Mouse (Mus musculus) limb, embryonic 13.5 days (tissue): ENCODE measurements around the gene Trpm1. TPM values are rescaled to one million over a fixed set of nuclear protein-coding genes. Genes with fewer than 3 reads are reported as not detected.

ENCODE experiments used
- ATAC-seq: fragments of 200-750 bp; cut with Nextera tagmentation; 2 replicates; pipeline ENCODE4 v1.8.0; 2017; ENCODE audit warnings: low read depth, moderate number of reproducible peaks, moderate TSS enrichment; ENCODE audit not compliant: low FRiP score
- H3K27ac ChIP-seq: fragments of 300-500 bp; sonication (generic); 2 replicates; pipeline ENCODE4 v1.5.1; 2015; ENCODE audit warnings: inconsistent platforms, mild to moderate bottlenecking, moderate library complexity
- H3K27me3 ChIP-seq: fragments of 300-500 bp; sonication (generic); 2 replicates; pipeline ENCODE4 v1.6.1; 2015; ENCODE audit warnings: mild to moderate bottlenecking, inconsistent platforms
- H3K36me3 ChIP-seq: fragments of 300-500 bp; sonication (generic); 2 replicates; pipeline ENCODE4 v1.6.1; 2015; ENCODE audit warnings: inconsistent platforms, mild to moderate bottlenecking, moderate library complexity
- H3K4me1 ChIP-seq: fragments of 300-500 bp; sonication (generic); 2 replicates; pipeline ENCODE4 v1.6.1; 2015; ENCODE audit warnings: inconsistent platforms
- H3K4me2 ChIP-seq: fragments of 300-500 bp; sonication (generic); replicated peaks from 2 replicates; pipeline ENCODE4 v1.6.1; 2015; ENCODE audit warnings: inconsistent platforms, mild to moderate bottlenecking, moderate library complexity
- H3K4me3 ChIP-seq: fragments of 300-500 bp; sonication (generic); 2 replicates; pipeline ENCODE4 v1.5.1; 2015; ENCODE audit warnings: moderate library complexity, mild to moderate bottlenecking, inconsistent platforms
- H3K9ac ChIP-seq: fragments of 300-500 bp; sonication (generic); 2 replicates; pipeline ENCODE4 v1.6.1; 2015; ENCODE audit warnings: mild to moderate bottlenecking, inconsistent platforms
- H3K9me3 ChIP-seq: fragments of 300-500 bp; sonication (generic); 2 replicates; pipeline ENCODE4 v1.6.1; 2016; ENCODE audit warnings: inconsistent platforms
- WGBS: fragments of 180-500 bp; shearing (Covaris S2); methylation state at CpG from one replicate; pipeline ENCODE4 v1.1.7; 2015; 5-methylcytosine and 5-hydroxymethylcytosine counted together
- polyA plus RNA-seq: library from polyadenylated mRNA; unstranded; fragments of >200 nt; fragmentation: Nextera tagmentation; extraction: Ambion mirVana; gene quantifications from 2 replicates; pipeline ENCODE4 v1.2.1, GENCODE M21; 2015

The Trpm1 gene
- polyA plus RNA-seq, 1 experiment from 2014 or later: 0.33 TPM

GRCm38 (mm10) chr7:64223215-64223614 lies 69.6 kb downstream of the Trpm1 start:
- Histone ChIP-seq H3K27me3 (no peaks in the 10 kb centered on the region), H3K4me3 (no peak overlapping the region), H3K27ac (no peak overlapping the region), H3K4me2 (no peak overlapping the region), H3K9ac (no peak overlapping the region), H3K4me1 (no peaks in the 10 kb centered on the region), H3K9me3 (no peaks in the 10 kb centered on the region), H3K36me3 (no peaks in the 10 kb centered on the region)
- WGBS: 91% methylated on average over 5 of the region's 5 CpGs
- no peak for ATAC-seq

DNA sequence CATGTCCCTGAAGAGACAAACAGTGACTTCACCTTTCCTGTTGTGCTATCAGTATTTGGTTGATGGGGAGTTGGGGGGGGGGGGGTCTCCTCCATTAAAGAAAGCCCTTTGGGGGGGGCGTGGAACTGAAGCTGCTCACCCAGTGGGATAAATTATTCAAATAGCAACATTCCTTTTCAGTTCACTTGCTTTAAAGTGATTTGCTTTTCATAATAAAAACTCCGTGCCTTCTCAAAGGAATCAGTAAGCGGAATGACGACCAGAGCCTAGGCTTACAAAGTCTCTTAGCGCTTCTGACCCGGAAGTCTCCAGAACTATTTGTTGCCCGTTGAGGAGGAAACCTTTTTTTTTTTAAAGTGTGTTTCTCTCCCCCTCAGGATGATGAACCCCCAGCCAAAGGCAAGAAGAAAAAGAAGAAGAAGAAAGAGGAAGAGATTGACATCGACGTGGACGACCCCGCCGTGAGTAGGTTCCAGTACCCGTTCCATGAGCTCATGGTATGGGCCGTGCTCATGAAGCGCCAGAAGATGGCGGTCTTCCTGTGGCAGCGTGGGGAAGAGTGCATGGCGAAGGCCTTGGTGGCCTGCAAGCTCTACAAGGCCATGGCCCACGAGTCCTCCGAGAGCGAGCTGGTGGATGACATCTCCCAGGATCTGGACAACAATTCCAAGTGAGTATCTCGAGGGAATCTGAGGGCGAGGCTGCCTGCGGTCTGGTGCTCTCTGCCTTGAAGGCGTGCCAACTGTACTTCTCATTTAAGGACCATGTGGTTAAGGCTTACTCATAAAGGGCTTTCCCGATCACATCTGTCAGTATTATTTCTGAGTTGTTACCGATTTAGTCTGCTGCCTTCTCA lies 72.9 kb downstream of the Trpm1 start:
- no peak for ATAC-seq
- Histone ChIP-seq H3K4me1 (no peaks in the 10 kb centered on the region), H3K36me3 (no peaks in the 10 kb centered on the region), H3K4me3 (no peak overlapping the region), H3K4me2 (no peak overlapping the region), H3K27me3 (no peaks in the 10 kb centered on the region), H3K9me3 (no peaks in the 10 kb centered on the region), H3K9ac (no peak overlapping the region), H3K27ac (no peak overlapping the region)
- 89% methylated on average over 27 of the region's 27 CpGs for WGBS

DNA sequence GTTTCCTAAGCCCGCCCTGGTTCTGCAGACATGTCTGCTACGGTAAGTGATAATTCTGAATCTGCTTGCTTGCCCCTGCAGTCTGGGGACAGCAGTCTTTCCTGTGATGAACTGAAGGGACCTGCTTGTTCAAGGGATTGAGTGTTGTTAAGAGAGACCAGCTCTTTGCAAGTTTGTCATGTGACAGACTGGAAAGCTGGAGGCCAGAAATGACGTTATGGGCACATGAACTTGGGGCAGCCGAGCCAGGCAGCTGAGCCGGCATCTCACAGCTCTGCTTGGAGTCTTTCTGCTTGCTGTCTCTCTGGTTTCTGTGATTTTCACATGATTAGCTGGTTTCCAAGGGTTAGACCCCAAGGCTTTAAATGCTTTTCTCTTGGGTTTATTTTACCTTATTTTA lies 74.0 kb downstream of the Trpm1 start:
- H3K4me3 ChIP-seq: no peak overlapping the region
- H3K9me3 ChIP-seq: no peaks in the 10 kb centered on the region
- WGBS: 81% methylated on average over 5 of the region's 5 CpGs
- H3K27ac ChIP-seq: no peak overlapping the region
- no peaks in the 10 kb centered on the region for H3K27me3 ChIP-seq
- no peak for ATAC-seq
- H3K4me2 ChIP-seq: no peak overlapping the region
- H3K4me1 ChIP-seq: no peaks in the 10 kb centered on the region
- H3K36me3 ChIP-seq: no peaks in the 10 kb centered on the region
- no peak overlapping the region for H3K9ac ChIP-seq

- Histone ChIP-seq H3K9ac (no peak overlapping the region), H3K4me2 (no peak overlapping the region), H3K4me1 (no peaks in the 10 kb centered on the region), H3K36me3 (no peaks in the 10 kb centered on the region), H3K9me3 (no peaks in the 10 kb centered on the region), H3K27ac (no peak overlapping the region), H3K4me3 (no peak overlapping the region), H3K27me3 (no peaks in the 10 kb centered on the region)
- no peak for ATAC-seq
- 87% methylated on average over 2 of the region's 2 CpGs for WGBS
These were observed 74.7 kb downstream of the Trpm1 start for GRCm38 (mm10) chr7:64228300-64228699.

DNA sequence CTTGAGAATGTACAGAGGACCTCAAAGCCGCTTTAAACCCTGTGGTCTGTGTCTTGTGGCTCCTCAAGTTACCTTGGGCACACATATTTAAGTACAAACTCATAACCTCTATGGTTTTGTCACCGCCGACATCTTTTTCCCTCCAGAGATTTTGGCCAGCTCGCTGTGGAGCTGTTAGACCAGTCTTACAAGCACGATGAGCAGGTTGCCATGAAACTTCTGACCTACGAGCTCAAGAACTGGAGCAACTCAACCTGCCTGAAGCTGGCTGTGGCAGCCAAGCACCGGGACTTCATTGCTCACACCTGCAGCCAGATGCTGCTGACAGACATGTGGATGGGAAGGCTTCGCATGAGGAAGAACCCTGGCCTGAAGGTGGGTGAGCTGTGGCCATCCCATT lies 76.3 kb downstream of the Trpm1 start:
- no peaks in the 10 kb centered on the region for H3K36me3 ChIP-seq
- H3K9me3 ChIP-seq: no peaks in the 10 kb centered on the region
- no peaks in the 10 kb centered on the region for H3K27me3 ChIP-seq
- H3K9ac ChIP-seq: no peak overlapping the region
- no peaks in the 10 kb centered on the region for H3K4me1 ChIP-seq
- H3K27ac ChIP-seq: no peak overlapping the region
- whole genome bisulfite sequencing: 73% methylated on average over 8 of the region's 8 CpGs
- no peak overlapping the region for H3K4me2 ChIP-seq
- H3K4me3 ChIP-seq: no peak overlapping the region
- ATAC-seq: no peak

DNA sequence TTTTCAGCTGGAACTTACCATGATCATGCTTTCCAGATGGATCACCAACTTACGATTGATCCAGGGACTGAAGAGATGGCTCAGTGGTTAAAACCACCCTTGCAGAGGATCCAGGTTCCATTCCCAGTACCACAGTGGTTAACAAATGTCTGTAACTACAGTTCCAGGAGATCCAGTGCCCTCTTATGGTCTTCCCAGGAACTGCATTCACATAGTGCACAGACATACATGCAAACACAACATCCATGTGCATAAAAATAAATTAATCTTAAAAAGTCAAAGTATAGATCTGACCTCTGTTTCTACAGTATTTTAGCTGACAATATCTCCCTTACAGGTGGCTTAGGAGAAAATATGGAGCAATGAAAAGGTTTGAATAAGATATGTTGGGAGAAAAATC lies 77.4 kb downstream of the Trpm1 start:
- H3K27me3 ChIP-seq: no peaks in the 10 kb centered on the region
- no peak overlapping the region for H3K27ac ChIP-seq
- H3K4me2 ChIP-seq: no peak overlapping the region
- 97% methylated on average over 1 of the region's 1 CpGs for WGBS
- no peaks in the 10 kb centered on the region for H3K4me1 ChIP-seq
- H3K36me3 ChIP-seq: no peaks in the 10 kb centered on the region
- ATAC-seq: no peak
- H3K9ac ChIP-seq: no peak overlapping the region
- no peaks in the 10 kb centered on the region for H3K9me3 ChIP-seq
- H3K4me3 ChIP-seq: no peak overlapping the region

DNA sequence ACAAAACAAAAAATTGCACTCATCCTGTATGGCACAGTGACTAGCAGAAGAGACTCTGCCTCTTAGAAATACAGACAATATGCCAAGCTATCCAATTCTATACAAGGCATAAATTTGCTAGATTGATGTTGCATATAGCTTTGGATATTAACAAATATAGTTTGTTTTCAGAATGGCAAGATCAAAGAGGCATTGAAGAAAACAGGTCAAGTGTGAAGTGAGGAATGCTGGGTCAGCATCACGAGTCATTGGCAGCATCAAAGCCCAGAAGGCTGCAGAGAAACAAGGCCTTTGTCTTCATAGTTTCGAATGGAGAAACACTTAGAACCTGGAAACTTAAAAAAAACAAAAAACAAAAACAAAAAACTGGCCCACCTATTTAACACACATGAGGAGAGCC lies 78.4 kb downstream of the Trpm1 start:
- no peak for ATAC-seq
- Histone ChIP-seq H3K27ac (no peak overlapping the region), H3K27me3 (no peaks in the 10 kb centered on the region), H3K4me3 (no peak overlapping the region), H3K36me3 (no peaks in the 10 kb centered on the region), H3K4me1 (no peaks in the 10 kb centered on the region), H3K4me2 (no peak overlapping the region), H3K9ac (no peak overlapping the region), H3K9me3 (no peaks in the 10 kb centered on the region)
- whole genome bisulfite sequencing: 72% methylated on average over 2 of the region's 2 CpGs

GRCm38 (mm10) chr7:64234310-64234820 lies 80.7 kb downstream of the Trpm1 start:
- no peak overlapping the region for H3K4me3 ChIP-seq
- H3K36me3 ChIP-seq: no peaks in the 10 kb centered on the region
- H3K9me3 ChIP-seq: no peaks in the 10 kb centered on the region
- no peaks in the 10 kb centered on the region for H3K27me3 ChIP-seq
- no peak overlapping the region for H3K4me2 ChIP-seq
- no peak for ATAC-seq
- no peak overlapping the region for H3K27ac ChIP-seq
- WGBS: 86% methylated on average over 5 of the region's 5 CpGs
- no peaks in the 10 kb centered on the region for H3K4me1 ChIP-seq
- no peak overlapping the region for H3K9ac ChIP-seq

DNA sequence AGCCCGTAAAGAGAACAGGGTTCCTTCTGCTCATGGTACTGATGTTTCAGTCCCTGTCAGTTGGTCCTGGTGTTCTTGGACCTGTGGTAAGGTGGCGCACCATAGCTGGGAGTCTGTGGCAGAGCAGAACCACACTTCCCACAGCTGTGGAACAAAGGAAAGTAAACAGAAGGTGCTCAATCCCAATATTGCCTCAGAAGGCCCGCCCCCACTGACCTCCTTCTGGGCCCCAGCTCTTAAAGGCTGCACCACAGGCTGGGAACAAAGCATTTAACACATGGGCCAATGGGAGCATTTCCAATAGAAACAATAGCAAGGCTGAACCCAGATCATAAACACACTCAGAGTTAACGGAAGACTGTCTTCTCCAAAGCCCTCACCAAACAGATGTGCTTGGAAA lies 82.9 kb downstream of the Trpm1 start:
- H3K27me3 ChIP-seq: no peaks in the 10 kb centered on the region
- no peak for ATAC-seq
- H3K4me1 ChIP-seq: peaks cover 5% of the 10 kb centered on the region; the same call in 1 of the 2 replicates
- no peaks in the 10 kb centered on the region for H3K36me3 ChIP-seq
- 80% methylated on average over 4 of the region's 4 CpGs for WGBS
- H3K9ac ChIP-seq: no peak overlapping the region
- H3K4me3 ChIP-seq: no peak overlapping the region
- no peak overlapping the region for H3K4me2 ChIP-seq
- H3K9me3 ChIP-seq: no peaks in the 10 kb centered on the region
- H3K27ac ChIP-seq: no peak overlapping the region

DNA sequence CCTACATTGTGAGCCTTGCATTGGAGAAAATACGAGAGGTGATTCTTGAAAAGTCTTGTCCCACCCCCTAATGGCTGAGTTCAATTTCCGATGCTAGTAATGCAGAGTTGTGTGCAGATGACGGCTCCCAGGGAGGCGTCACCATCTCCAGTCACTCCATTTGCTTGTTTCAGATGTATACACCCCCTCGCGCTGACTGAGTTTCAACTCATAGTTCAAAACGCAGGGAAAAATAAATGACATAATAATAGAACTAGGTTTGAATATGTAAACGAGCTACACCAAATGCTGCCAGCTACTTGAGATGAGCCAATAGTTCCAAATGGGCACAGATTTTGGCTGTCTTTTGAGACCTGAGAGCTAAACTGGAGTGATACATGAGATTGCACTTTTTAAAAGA lies 84.1 kb downstream of the Trpm1 start:
- Histone ChIP-seq H3K27me3 (no peaks in the 10 kb centered on the region), H3K27ac (no peak overlapping the region), H3K9ac (no peak overlapping the region), H3K9me3 (no peaks in the 10 kb centered on the region), H3K4me3 (no peak overlapping the region), H3K4me1 (peaks cover 13% of the 10 kb centered on the region), H3K4me2 (no peak overlapping the region), H3K36me3 (no peaks in the 10 kb centered on the region)
- WGBS: 89% methylated on average over 8 of the region's 8 CpGs
- ATAC-seq: no peak

DNA sequence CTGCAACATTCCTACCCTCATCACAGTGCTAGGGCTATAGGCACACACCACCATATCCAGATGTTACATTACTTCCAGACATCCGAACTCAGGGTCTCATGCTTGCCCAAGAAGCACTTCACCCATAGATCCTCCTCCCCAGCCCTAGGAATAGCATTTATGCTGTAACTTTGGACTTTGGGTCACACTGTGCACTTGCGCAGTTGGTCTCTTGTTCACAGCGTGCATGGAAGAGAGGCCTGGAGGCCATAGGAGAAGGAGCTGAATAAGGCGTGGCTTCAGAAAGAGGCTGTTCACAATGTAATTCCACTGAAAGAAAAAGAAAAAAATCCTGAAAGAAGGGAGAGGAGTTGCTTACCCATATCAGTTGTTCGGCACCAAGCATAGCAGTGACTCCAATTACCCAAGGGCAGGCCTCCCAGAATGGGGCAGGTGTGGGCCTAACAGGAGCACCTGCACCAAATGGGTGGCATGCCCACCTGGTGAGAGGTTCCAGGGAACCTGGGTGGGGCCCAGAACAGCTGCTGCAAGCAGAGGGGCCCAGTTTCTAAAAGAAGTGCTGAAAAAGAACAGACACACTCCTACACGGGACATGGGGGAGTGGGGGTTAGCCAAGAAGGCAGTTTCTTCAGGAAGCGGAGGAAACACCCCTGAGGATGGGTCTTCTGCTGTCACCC lies 84.9 kb downstream of the Trpm1 start:
- Histone ChIP-seq H3K4me2 (no peak overlapping the region), H3K4me1 (peaks cover 13% of the 10 kb centered on the region), H3K36me3 (no peaks in the 10 kb centered on the region), H3K27ac (no peak overlapping the region), H3K27me3 (no peaks in the 10 kb centered on the region), H3K9ac (no peak overlapping the region), H3K9me3 (no peaks in the 10 kb centered on the region), H3K4me3 (no peak overlapping the region)
- no peak for ATAC-seq
- 84% methylated on average over 7 of the region's 7 CpGs for WGBS

GRCm38 (mm10) chr7:64239138-64239805 lies 85.6 kb downstream of the Trpm1 start:
- Histone ChIP-seq H3K9me3 (no peaks in the 10 kb centered on the region), H3K27me3 (no peaks in the 10 kb centered on the region), H3K4me2 (no peak overlapping the region), H3K9ac (no peak overlapping the region), H3K4me3 (no peak overlapping the region), H3K27ac (no peak overlapping the region), H3K4me1 (peaks cover 13% of the 10 kb centered on the region), H3K36me3 (no peaks in the 10 kb centered on the region)
- ATAC-seq: no peak
- 81% methylated on average over 9 of the region's 9 CpGs for WGBS
